Mouse (Mus musculus) brain, embryonic 14.5 days (tissue): Measurements from ENCODE around the gene Ube2cbp. TPM values are rescaled to one million over a fixed set of nuclear protein-coding genes. Genes with fewer than 3 reads are reported as not detected.
A peak's percentile ranks its signal among the peaks of the same experiment; 100 is the strongest.

Source experiments
- DNase-seq: peaks from one replicate; pipeline ENCODE4 v3.0.0-alpha.2; 2011; ENCODE audit warnings: low read depth
- CTCF ChIP-seq: fragments of 200-500 bp; IDR thresholded peaks from 2 replicates; pipeline ENCODE4 v1.5.1; 2012; ENCODE audit warnings: inconsistent platforms, mild to moderate bottlenecking, moderate library complexity, borderline replicate concordance; ENCODE audit not compliant: insufficient read depth, insufficient read length; ENCODE audit errors: extremely low read depth
- POLR2A ChIP-seq: fragments of 200-500 bp; IDR thresholded peaks from 2 replicates; pipeline ENCODE4 v1.6.1; 2012; ENCODE audit warnings: mild to moderate bottlenecking, inconsistent platforms, borderline replicate concordance; ENCODE audit not compliant: poor library complexity, insufficient read depth, insufficient read length, severe bottlenecking; ENCODE audit errors: extremely low read depth
- polyA plus RNA-seq: library from polyadenylated mRNA; depleted of rRNA; stranded (reverse); fragments of >200 nt; gene quantifications from 2 replicates; pipeline ENCODE4 v1.2.3, GENCODE M21; 2012; rRNA removed

The Ube2cbp gene
- 4.9 and 5.1 TPM in 2 replicates for polyA plus RNA-seq

DNA sequence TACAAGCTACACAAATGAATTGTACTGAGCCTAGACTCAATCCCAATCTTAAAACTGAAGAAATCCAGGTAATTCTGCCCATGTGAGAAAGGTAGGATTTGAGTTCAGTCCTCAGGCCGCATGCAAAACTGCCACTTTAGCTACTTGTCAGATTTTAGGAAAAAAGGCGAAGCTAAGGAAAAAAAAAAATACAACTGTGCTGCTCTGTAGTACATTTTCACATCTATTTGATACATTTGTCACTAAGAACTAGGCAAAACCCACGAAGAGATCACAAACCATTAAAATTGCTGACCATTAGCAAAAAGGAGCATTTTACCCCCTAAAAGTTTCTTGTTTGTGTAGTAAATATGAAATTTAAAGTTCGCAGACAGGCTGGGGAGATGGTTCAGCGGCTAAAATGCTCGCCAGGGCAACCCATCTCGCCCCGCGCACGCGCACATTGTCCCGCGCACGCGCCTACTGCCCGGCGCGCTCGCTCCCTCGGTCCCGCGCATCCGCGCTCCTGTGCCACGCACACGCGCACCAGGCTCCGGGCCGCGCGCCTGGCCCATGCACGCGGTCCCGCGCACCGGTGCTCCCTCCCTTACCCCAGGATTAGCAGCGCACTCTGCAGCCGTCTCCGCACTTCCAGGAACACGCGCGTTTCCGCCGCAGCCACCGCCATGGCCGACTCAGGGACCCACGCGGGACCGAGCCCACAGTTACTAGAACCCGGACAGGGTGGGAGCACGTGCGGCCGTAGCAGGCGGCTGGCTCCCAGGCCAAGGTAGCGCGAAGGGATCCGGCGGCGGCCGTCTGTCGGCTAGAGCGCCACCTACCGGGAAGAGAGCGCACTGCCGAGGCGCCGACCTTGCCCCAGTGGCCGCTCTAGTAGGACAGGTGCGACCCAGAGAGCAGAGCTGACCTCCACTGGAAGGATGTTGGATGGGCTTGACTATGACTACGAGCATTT is at the start of gene Ube2cbp:
Ube2cbp (minus strand) TSS at position 800 of the 955 bp plus-strand sequence.
- peak; percentile 90 for TF ChIP-seq CTCF
- no peak; the same call in 1 of the 2 replicates for TF ChIP-seq POLR2A
- peak; percentile 96 for DNase-seq

DNA sequence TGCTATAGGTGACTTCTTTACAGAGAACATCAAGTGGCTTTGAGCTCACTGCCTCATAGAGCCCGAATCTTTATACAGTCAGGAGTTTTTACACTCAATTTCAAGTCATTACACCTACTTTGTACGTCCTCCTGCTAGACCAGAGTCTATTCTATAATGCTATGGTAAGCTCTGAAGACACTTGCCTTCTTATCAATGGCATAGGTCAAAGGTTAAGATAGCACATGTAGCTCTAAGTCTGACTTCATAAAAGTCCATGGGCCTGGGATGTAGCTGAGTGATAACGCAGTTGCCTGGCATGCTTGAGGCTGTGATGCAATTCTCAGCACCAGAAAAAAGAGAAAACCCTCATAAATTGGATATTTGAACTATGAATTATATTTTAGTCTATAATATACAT is 49.6 kb upstream of the Ube2cbp start:
- DNase-seq: no peak
- TF ChIP-seq CTCF: no peak
- no peak for TF ChIP-seq POLR2A

DNA sequence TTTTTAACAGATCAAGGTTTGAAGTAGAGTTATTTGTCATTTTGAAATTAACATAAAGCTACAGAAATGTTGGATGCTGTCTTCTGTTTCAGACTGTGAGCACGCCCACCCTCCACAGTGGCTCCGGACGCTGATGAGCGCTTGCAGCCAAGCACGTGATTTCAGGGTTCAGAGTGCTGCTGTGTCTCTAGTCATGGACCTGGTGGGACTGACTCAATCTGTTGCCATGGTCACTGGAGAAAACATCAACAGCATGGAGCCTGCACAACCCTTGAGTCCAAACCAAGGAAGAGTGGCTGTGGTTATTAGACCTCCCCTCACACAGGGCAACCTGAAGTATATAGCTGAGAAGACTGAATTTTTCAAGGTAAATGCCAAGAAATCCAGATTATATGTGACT is 49.0 kb upstream of the Ube2cbp start:
- no peak for DNase-seq
- TF ChIP-seq CTCF: no peak
- no peak for TF ChIP-seq POLR2A

DNA sequence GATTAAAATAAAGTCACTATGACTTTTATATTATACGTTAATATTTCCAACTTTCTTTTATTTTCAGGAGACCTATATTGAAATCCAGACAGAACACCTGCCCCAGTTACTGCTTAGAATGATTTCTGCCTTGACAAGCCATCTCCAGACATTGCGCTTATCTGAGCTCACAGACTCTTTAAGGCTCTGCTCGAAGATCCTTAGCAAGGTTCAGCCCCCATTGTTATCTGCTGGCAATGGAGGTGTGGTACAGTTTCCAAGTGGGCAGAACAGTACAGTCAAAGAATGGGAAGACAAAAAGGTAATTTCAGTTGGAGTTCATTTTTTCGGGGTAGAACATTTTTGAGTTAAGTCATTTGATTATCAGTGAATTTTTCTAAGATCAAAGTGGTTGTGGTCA is 42.7 kb upstream of the Ube2cbp start:
- TF ChIP-seq CTCF (no peak), POLR2A (no peak)
- no peak for DNase-seq

DNA sequence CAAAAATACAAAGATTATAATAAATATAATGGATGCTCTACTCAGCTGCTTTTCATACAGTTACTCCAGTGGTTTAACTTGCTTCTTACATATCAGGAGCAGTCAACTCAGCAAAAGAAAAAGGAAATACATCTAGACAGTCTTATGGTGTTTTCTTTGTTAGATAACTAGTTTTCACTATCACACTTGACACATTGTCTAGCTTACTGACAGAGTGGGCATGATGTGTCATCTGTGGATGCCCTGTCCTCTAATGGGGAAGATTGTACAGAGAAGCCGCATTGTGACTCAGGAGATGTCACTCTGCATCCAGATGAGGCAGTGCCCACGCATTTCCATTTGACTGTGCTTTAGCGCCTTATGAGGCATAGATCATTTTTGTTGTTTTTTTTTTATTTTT is 34.3 kb upstream of the Ube2cbp start:
- no peak for DNase-seq
- no peak for TF ChIP-seq CTCF
- TF ChIP-seq POLR2A: no peak

DNA sequence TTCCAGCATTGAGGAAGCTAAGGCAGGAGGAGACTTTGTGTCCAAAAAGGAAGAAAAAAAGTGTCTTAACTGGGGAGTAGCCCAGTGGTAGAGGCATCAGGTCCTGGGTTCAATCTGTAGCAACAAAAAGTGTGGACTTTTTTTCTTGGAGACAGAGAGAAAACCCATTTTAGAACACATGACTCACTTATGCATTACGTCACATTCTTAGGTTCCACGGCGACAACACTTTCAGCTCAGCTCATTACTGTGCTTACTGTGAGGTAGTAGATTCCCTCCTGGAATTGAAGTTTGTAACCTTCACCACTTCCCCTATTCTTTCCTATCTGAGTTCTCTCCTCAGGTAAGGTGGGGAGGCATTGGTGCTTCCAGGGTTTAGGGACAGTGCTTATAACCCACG is 31.5 kb upstream of the Ube2cbp start:
- TF ChIP-seq CTCF: no peak
- TF ChIP-seq POLR2A: no peak
- no peak for DNase-seq

DNA sequence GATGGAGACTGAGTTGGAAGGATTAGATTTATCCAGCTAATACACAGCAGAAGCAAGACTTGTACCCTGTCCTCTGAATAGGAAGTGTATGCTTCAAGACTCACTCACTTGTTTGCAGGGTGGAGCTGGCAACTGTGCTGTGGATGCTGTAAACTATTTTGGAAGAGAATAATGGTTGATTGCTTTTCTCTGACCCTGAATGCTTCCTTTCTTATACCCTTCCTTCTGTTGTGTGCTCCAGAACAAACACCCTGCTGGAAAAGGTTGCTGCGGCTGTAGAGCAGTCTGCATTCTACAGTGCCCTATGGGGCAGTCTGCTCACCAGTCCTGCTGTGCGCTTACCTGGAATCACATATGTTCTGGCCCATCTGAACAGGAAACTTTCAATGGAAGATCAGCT is 27.0 kb upstream of the Ube2cbp start:
- TF ChIP-seq POLR2A: no peak
- no peak for TF ChIP-seq CTCF
- DNase-seq: no peak

DNA sequence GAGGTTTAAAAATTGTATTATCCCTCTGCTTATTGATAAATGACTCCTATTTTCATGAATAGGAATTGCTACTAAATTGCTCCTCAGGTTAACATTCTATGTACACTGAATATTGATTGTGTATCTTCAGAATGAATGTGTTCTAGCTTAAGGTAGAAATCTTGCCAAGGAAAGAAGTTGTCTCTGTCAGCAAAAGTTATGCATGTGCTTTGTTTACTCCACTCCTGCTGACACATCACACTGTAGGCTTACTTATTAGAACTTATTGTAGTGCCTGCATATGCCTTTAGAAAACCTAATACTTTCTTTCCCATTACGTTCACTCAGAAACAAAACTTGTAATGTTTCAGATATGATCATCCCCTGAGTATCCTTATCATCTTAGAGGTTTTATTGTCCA is 17.5 kb upstream of the Ube2cbp start:
- DNase-seq: no peak
- TF ChIP-seq POLR2A (no peak), CTCF (no peak)

DNA sequence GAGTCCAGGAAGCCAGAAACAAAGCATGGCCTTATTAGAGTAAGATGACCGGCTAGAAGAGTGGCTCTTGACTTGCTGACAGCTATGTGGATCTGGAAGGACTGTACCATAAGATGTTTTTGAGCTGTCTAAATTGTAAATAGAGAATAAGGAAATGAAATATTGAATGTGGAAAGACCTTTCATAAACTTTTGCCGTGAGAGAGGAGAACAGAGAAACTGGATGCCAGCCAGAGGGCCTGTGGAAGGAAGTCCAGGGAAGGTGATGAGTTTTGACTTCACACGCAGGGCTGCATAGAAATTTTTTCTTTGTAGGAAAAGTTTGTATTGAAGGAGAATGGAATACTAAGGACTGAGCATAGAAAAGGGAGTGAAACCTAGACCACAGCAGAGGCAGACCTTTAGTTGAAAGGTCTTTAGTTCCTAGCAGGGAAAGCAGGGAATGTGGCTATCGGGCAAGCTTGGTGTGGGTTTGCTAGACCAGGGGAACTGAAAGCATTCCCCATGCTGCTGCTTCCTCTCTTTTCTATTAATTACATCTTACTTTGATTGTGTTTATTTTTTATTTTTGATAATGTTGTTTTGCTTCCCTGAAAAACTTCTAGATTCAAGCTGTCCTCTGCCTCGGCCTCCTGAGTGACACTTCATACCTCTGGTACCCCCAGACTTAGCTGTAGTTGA is 13.8 kb upstream of the Ube2cbp start:
- TF ChIP-seq CTCF: no peak
- TF ChIP-seq POLR2A: no peak
- DNase-seq: no peak

DNA sequence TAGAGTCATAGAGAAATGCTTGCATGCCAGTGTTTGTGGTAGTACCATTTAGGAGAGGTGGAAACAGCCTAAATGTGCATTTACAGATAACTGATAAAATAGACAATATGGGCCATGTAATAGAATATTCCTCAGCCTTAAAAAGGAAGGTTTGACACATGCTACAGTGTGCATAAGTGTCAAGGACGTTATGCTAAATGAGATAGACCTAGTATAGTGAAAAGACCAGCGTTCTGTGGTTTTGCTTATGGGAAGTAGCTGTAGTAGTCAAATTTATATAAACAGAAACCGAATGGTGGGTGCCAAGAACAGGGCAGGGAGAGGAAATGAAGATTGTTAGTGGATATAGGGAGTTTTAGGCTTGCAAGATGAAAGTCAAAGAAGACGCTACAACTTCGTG is 12.0 kb upstream of the Ube2cbp start:
- DNase-seq: no peak
- no peak for TF ChIP-seq POLR2A
- TF ChIP-seq CTCF: no peak

DNA sequence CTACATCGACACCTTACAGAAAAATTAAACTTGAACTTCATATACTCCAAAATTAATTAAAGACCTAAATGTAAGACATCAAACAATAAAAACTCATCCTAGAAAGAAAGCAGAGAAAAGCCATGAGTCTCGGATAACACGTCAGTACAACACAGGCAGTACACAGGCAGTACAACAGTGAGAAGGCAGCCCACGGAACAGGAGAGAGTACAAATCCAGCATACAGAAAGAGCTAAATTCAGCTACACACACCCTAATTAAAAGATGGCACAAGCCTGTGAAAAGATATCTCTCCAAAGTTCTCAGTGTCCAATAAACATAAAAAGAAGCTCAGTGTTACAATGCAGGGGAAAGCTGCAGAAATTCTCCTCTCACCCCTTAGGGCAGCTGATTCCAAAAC is 11.2 kb upstream of the Ube2cbp start:
- TF ChIP-seq CTCF (no peak), POLR2A (no peak)
- DNase-seq: no peak

DNA sequence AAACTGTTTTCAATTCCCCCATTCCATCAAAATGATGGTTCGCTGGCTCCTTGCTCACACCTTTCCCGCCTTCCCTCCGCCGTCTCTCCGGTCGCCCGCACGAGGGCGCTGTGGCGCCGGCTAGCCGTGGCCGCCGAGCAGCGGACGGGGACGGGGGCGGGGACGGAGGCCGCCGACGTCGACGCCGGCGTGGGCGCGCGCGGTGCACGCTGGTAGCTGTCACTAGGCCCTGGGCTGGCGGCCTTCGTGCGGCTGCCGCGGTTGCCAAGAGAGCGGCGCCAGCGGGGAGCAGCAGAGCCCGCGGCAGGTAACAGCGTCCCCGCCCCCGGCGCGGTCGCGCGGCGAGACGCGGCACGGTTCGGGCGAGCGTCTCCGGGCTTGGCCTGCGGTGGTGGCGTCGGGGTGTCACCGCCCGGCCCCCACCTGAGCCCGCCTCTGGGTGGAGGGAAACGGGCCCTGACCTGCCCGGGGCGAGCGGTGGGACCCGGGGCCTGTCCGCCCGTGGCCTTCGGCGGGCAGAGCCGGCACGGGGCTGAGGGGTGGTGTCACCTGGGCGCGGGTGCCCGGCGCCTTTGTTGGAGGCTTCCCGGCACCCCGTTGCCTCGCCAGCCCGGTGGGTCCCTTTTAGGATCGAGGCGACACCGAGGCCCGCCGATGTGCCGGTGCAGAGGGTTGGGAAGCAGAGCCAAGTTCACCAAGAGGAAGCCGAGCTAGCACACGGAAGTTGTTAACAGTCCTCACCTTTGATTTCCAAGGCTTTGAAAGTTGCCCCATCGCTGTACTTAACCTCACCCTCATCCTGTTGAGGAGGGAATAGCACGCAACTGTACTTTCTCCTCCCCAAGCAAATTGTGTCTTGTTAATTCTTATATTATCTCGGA is 2.5 kb upstream of the Ube2cbp start, which contains the start of gene Dop1a:
Dop1a (plus strand) TSS at position 165 of the 881 bp plus-strand sequence.
- peak; percentile 97 for DNase-seq
- TF ChIP-seq CTCF (peak; percentile 93), POLR2A (peak; percentile 93)
